Mouse (Mus musculus) heart, embryonic 14.5 days (tissue): ENCODE results near the gene Unc5c. TPM values are rescaled to one million over a fixed set of nuclear protein-coding genes. Genes with fewer than 3 reads are reported as not detected.

Experiments
- ATAC-seq: fragments of 200-750 bp; cut with Nextera tagmentation; 2 replicates; pipeline ENCODE4 v1.8.0; 2017; ENCODE audit warnings: low read depth, moderate TSS enrichment; ENCODE audit not compliant: insufficient number of reproducible peaks, insufficient read depth, low FRiP score
- H3K27ac ChIP-seq, 2 experiments: fragments of 200-500 bp in 1 of 2; fragments of 300-500 bp in 1 of 2; sonication (generic) in 1 of 2; replicated peaks in 1 of 2; 2 replicates each; pipeline ENCODE4 v1.5.1; 2012 to 2014; ENCODE audit warnings: low read depth in 2 of 2, low read length in 2 of 2, control low read depth in 1 of 2, mild to moderate bottlenecking in 1 of 2, mixed read lengths in 1 of 2; ENCODE audit not compliant: control insufficient read depth in 1 of 2, insufficient read depth in 1 of 2
- H3K27me3 ChIP-seq: fragments of 300-500 bp; sonication (generic); 2 replicates; pipeline ENCODE4 v1.6.1; 2014; ENCODE audit warnings: mild to moderate bottlenecking, low read length, control low read depth; ENCODE audit not compliant: control insufficient read depth, insufficient read depth
- H3K36me3 ChIP-seq: fragments of 300-500 bp; sonication (generic); 2 replicates; pipeline ENCODE4 v1.6.1; 2014; ENCODE audit warnings: mild to moderate bottlenecking, control low read depth, low read length, mixed read lengths; ENCODE audit not compliant: control insufficient read depth, insufficient read depth
- H3K4me1 ChIP-seq, 2 experiments: fragments of 200-500 bp in 1 of 2; fragments of 300-500 bp in 1 of 2; sonication (generic) in 1 of 2; 2 replicates each; pipeline ENCODE4 v1.6.1; 2012 to 2014; ENCODE audit warnings: low read length in 2 of 2, control low read depth in 1 of 2, mixed read lengths in 1 of 2; ENCODE audit not compliant: control insufficient read depth in 2 of 2, insufficient read depth in 2 of 2
- H3K4me2 ChIP-seq: fragments of 300-500 bp; sonication (generic); 2 replicates; pipeline ENCODE4 v1.6.1; 2014; ENCODE audit warnings: mild to moderate bottlenecking, low read length
- H3K4me3 ChIP-seq, 2 experiments: fragments of 200-500 bp in 1 of 2; fragments of 300-500 bp in 1 of 2; sonication (generic) in 1 of 2; 2 replicates each; pipeline ENCODE4 v1.5.1; 2012 to 2014; ENCODE audit warnings: low read length in 2 of 2, mild to moderate bottlenecking in 2 of 2, control low read depth in 1 of 2, low read depth in 1 of 2, moderate library complexity in 1 of 2; ENCODE audit not compliant: control insufficient read depth in 1 of 2, insufficient read depth in 1 of 2
- H3K9ac ChIP-seq: fragments of 300-500 bp; sonication (generic); 2 replicates; pipeline ENCODE4 v1.6.1; 2014; ENCODE audit warnings: mild to moderate bottlenecking, low read length
- H3K9me3 ChIP-seq: fragments of 300-500 bp; sonication (generic); 2 replicates; pipeline ENCODE4 v1.6.1; 2016; ENCODE audit warnings: low read length, control low read depth; ENCODE audit not compliant: control insufficient read depth
- WGBS: fragments of 180-500 bp; shearing (Covaris S2); extraction: QIAGEN DNeasy Blood & Tissue Kit; methylation state at CpG from one replicate; pipeline ENCODE4 v1.1.7; 2014; 5-methylcytosine and 5-hydroxymethylcytosine counted together
- polyA plus RNA-seq: library from polyadenylated mRNA; unstranded; fragments of >200 nt; fragmentation: Nextera tagmentation; extraction: Ambion mirVana; gene quantifications from 2 replicates; pipeline ENCODE4 v1.2.1, GENCODE M21; 2014

Gene Unc5c
- 2.0 and 3.4 TPM in 2 replicates for polyA plus RNA-seq

DNA sequence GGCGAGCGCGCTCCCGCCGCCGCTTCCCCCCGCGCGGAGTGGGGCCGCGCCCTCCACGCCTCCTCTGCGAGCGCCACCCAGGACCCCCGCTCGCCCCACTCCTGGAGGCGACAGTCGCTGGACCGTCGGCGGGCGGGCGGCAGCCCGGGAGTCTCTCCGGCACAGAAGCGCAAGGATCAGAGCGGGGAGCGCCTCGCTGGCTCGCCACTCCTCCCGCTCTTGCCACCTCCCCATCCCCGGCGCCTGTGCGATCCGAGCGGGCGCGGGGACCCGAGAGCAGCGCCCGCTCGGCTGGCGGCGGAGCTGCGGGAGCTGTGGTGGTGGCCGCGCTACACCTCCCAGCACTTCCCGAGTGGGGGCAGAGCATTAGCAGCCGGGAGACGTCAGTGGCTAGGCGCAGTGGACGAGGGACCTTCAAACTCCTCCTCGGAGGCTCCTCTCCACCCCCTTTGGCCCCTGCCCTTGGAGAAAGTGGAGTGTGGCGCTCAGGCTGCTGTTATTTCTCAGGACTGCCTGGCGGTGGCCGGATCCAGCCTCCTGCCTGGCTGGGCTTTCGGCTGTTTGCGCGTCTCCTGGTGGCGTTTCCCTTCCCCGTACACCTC, at the start of gene Unc5c:
TSS of gene Unc5c (plus strand) at position 113 of the 602 bp plus-strand sequence.
- ATAC-seq = peak; percentile 79
- Histone ChIP-seq H3K4me1 (no peaks in the 10 kb centered on the region; a peak in 1 of 4 replicates), H3K9me3 (no peaks in the 10 kb centered on the region), H3K9ac (peak within 1 kb of the TSS; percentile 73), H3K4me2 (peak within 1 kb of the TSS; percentile 98), H3K36me3 (no peaks in the 10 kb centered on the region), H3K27me3 (peaks cover 28% of the 10 kb centered on the region), H3K27ac (peak within 1 kb of the TSS; percentile 58 to 60), H3K4me3 (peak within 1 kb of the TSS; percentile 77 to 79)
- under 1% methylated on average over 39 of the region's 61 CpGs for WGBS

DNA sequence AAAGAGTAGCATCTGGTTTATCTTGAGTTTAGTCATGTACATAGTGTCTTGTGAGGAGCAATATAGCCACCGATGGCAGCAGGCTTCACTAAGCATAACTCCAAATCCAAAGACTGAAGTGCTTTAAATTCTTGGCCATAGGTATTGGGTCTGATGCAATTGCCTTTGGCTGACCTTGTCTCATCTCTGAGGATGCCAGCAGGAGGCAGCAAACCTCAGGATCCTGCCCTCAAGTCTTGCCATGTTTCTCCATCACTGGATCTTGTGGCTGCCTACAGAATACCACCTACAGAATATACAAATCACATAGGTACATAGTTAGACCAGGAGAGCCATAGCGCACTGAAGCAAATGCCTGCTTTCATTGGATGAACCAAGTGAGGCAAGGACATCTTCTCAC, 7.5 kb upstream of the Unc5c start:
- ATAC-seq = no peak
- Histone ChIP-seq H3K9me3 (no peaks in the 10 kb centered on the region), H3K36me3 (no peaks in the 10 kb centered on the region), H3K27ac (no peak overlapping the region), H3K27me3 (no peaks in the 10 kb centered on the region), H3K4me3 (no peak overlapping the region), H3K4me1 (no peaks in the 10 kb centered on the region), H3K9ac (no peak overlapping the region), H3K4me2 (no peak overlapping the region)
- WGBS = 74% methylated on average over 2 of the region's 2 CpGs

DNA sequence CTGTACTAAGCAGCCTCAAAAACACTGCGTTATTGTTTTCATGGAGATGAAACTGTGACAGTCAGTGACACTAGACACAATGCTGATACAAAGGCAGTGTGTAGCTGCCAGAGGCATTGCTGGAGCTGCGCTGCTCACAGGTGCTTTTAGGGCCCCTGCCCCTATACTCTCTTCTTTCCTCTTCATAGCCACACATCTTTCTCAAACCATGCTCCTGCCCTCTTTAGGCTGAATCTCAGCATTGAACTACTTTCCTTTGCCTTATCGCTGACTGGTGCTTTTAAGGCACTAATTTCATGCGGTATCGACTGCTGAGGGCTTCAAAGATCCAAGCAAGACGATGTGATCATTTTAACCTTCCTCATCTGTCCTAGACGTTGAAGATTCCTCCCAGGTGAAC, 2.5 kb upstream of the Unc5c start:
- Histone ChIP-seq H3K9me3 (no peaks in the 10 kb centered on the region), H3K27ac (no peak overlapping the region), H3K4me1 (no peaks in the 10 kb centered on the region; a peak in 1 of 4 replicates), H3K9ac (no peak overlapping the region), H3K27me3 (peaks cover 28% of the 10 kb centered on the region), H3K4me2 (no peak overlapping the region), H3K36me3 (no peaks in the 10 kb centered on the region), H3K4me3 (no peak overlapping the region)
- 56% methylated on average over 7 of the region's 7 CpGs for WGBS
- no peak for ATAC-seq

DNA sequence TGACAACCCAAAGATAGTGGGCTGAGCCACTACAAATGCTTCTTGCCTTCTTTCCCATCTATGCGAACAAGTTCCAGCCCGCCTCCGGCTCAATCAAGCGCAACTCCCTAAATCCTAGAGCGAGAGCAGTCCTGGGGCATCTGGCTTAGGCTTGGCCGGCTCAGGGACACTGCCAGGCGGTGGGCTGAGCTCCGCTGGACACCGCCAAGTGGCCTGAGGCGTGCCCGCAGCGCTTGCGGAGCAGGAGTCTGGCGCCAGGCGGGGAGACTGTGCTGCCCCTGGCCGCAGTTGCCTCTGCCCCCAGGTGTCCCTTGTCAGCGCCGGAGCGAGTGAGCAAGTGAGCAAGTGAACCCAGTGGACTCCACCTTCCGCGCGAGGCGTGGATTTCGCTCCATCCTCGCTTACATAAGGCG, 319 bp upstream of the Unc5c start:
- under 1% methylated on average over 26 of the region's 26 CpGs for WGBS

GRCm38 (mm10) chr3:141466061-141466460, 1.0 kb downstream of the Unc5c start:
- peak overlapping the region; percentile 98 for H3K4me2 ChIP-seq
- no peaks in the 10 kb centered on the region; a peak in 1 of 4 replicates for H3K4me1 ChIP-seq
- 0 out of 4 replicates have a peak overlapping the region, but pooled peaks of 1 of the 2 experiments have one; percentile 58 for H3K27ac ChIP-seq
- H3K27me3 ChIP-seq = peaks cover 28% of the 10 kb centered on the region
- WGBS = 3% methylated on average over 20 of the region's 20 CpGs
- peak overlapping the region; percentile 73 for H3K9ac ChIP-seq
- no peaks in the 10 kb centered on the region for H3K36me3 ChIP-seq
- no peak for ATAC-seq
- H3K4me3 ChIP-seq = peak overlapping the region; percentile 77 to 79
- no peaks in the 10 kb centered on the region for H3K9me3 ChIP-seq

More for the DNA sequence above, 319 bp upstream of the Unc5c start:
- no peaks in the 10 kb centered on the region for H3K9me3 ChIP-seq
- peak overlapping the region; percentile 98 for H3K4me2 ChIP-seq
- peak overlapping the region; percentile 73 for H3K9ac ChIP-seq
- peak overlapping the region; percentile 50 to 60 for H3K27ac ChIP-seq
- peak overlapping the region; percentile 77 to 79 for H3K4me3 ChIP-seq
- no peaks in the 10 kb centered on the region for H3K36me3 ChIP-seq
- ATAC-seq = peak; percentile 66
- peaks cover 28% of the 10 kb centered on the region for H3K27me3 ChIP-seq
- H3K4me1 ChIP-seq = no peaks in the 10 kb centered on the region; a peak in 1 of 4 replicates

DNA sequence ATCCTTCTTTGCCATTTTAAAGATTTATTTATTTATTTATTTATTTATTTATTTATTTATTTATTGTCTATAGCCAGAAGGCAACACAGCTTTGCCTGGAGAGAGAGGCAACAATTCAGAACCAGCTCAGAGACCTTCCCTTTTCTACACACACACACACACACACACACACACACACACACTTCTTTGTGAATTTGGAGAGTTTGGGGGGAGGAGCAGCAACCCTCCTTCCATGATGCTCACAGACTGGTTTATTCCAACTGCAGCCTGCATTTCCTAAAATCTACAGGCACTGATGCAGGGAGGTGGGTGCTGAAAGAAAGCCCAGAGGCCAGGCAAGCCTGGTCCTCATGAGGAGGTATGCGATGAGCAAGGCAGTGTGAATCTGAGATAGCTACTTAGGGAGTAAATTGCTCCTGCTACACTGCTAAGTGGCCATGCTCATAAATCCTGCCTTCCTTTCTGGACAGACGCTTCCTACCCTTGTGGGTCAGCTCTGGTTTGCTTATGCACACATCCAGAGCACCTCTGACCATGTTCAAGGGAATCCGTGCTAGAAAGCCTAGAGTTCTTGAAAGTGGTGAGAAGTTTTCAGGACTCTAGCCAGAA, 1.8 kb downstream of the Unc5c start:
- H3K36me3 ChIP-seq = no peaks in the 10 kb centered on the region
- H3K27ac ChIP-seq = no peak overlapping the region
- 12% methylated on average over 3 of the region's 3 CpGs for WGBS
- H3K4me3 ChIP-seq = peak overlapping the region; percentile 27 to 77
- H3K9ac ChIP-seq = peak overlapping the region; percentile 73; the same call in 1 of the 2 replicates
- peaks cover 28% of the 10 kb centered on the region for H3K27me3 ChIP-seq
- H3K4me2 ChIP-seq = peak overlapping the region; percentile 98
- no peaks in the 10 kb centered on the region; a peak in 1 of 4 replicates for H3K4me1 ChIP-seq
- no peak for ATAC-seq
- H3K9me3 ChIP-seq = no peaks in the 10 kb centered on the region

- ATAC-seq = no peak
- WGBS = 59% methylated on average over 2 of the region's 2 CpGs
- no peaks in the 10 kb centered on the region for H3K36me3 ChIP-seq
- no peak overlapping the region for H3K4me2 ChIP-seq
- no peak overlapping the region for H3K9ac ChIP-seq
- no peaks in the 10 kb centered on the region; a peak in 1 of 4 replicates for H3K4me1 ChIP-seq
- H3K4me3 ChIP-seq = no peak overlapping the region
- no peak overlapping the region for H3K27ac ChIP-seq
- H3K27me3 ChIP-seq = peaks cover 13% of the 10 kb centered on the region
- no peaks in the 10 kb centered on the region for H3K9me3 ChIP-seq
Observed at GRCm38 (mm10) chr3:141469338-141469737, 4.3 kb downstream of the Unc5c start.
